Mouse (Mus musculus): ENCODE data around the gene Rbx1. TPM values are rescaled to one million over a fixed set of nuclear protein-coding genes. Genes with fewer than 3 reads are reported as not detected.
"Not testable (repeated sequence)": the region's sequence is repeated elsewhere in the genome, so short reads cannot be mapped to it uniquely, and the experiment has no call there.

Gene Rbx1
- total RNA-seq, 1 experiment from 2014 or later, result 125 TPM

DNA sequence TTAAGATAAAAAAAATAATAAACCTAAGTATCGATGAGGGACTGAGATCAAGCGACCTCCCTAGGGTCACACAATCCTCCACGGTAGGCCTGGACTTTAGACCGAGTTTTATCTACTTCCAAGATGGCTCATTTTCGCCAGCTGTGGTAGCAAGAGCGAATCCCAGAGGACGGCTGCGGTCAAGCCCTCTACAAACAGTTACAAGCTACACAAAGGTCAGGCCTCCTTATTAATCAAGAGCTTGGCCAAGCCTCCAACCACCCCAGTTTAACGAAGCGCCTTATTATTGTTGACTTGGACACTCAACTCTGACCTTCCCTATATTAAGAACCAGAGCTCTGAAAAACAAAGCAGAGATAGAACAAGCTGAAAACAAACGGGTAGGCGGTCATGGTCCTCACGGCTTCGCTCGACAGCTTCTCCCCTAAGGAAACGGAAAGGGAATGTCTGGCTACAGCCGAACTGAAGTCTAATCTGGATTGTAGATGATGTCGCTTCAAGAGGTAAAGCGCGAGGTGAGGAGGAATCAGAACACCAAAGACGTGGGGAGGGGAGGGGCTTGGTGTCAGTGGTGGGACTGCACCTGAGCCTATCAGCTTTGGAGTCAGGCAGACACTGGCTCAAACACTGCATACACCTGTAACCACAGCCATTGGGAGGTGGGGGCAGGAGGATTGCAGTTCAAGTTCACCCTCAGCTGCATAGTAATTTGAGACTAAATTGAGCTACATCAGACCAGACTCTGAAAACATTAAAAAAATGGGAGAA lies 13.5 kb downstream of the Rbx1 start:
- ATAC-seq (replicated peaks in 1 of 2; ENCODE audit: insufficient read depth in 1 of 2, low FRiP score in 2 of 2, low TSS enrichment in 1 of 2, low read depth in 1 of 2, poor library complexity in 2 of 2, severe bottlenecking in 2 of 2), result no peak

DNA sequence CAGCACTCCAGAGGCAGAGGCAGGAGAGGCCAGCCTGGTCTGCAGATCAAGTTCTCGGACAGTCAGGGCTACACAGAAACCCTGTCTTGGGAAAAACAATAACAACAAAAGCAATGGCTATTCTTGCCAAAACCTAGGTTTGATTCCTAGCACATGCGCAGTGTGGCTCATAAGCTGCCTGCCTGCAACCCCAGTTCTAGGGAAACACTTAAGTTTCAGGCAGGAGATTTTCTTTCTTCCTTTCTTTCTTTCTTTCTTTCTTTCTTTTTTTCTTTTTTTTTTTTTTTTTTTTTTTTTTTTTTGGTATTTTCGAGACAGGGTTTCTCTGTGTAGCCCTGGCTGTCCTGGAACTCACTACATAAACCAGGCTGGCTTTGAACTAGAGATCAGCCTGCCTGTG lies 14.2 kb downstream of the Rbx1 start:
- ATAC-seq (replicated peaks in 1 of 2; ENCODE audit: insufficient read depth in 1 of 2, low FRiP score in 2 of 2, low TSS enrichment in 1 of 2, low read depth in 1 of 2, poor library complexity in 2 of 2, severe bottlenecking in 2 of 2), result not testable (repeated sequence)

DNA sequence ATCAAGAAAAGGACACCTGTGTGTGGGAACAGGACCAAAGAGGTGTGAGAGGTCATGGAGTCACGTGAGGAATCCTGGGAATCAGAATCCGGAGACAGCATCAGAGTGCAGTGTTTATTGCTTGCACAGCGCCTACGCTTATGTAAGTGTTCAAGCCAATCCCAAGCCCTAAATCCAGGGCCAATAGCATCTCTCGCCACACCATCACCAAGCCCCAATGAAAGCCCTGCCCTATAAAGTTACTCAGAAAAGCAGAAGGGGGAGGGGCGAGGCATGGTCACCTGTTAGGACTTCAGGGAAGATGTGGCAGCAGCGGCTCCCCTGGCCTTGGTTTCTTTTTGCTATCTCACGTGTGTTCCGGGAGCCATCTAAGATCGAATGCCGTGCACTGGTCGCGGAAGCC lies 14.9 kb downstream of the Rbx1 start:
- peak; percentile 89 to 92 for ATAC-seq (replicated peaks in 1 of 2; ENCODE audit: insufficient read depth in 1 of 2, low FRiP score in 2 of 2, low TSS enrichment in 1 of 2, low read depth in 1 of 2, poor library complexity in 2 of 2, severe bottlenecking in 2 of 2)

DNA sequence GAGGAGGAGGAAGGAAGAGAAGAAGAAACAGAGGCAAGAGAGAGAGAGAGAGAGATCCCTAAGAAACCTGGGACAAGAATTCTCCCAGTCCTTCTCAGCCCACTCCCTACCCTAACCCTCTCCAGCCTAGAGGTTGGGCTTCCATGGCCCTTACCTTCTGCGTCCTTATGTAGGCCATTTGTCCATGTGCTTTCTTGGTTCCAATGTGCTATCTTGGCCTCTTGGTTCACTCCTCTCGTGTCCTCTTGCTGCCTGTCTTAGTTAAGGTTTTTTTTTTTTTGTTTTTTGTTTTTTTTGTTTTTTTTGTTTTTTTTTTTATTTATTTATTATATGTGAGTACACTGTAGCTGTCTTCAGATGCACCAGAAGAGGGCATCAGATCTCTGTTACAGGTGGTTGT lies 16.9 kb downstream of the Rbx1 start:
- no peak for ATAC-seq (replicated peaks in 1 of 2; ENCODE audit: insufficient read depth in 1 of 2, low FRiP score in 2 of 2, low TSS enrichment in 1 of 2, low read depth in 1 of 2, poor library complexity in 2 of 2, severe bottlenecking in 2 of 2)

DNA sequence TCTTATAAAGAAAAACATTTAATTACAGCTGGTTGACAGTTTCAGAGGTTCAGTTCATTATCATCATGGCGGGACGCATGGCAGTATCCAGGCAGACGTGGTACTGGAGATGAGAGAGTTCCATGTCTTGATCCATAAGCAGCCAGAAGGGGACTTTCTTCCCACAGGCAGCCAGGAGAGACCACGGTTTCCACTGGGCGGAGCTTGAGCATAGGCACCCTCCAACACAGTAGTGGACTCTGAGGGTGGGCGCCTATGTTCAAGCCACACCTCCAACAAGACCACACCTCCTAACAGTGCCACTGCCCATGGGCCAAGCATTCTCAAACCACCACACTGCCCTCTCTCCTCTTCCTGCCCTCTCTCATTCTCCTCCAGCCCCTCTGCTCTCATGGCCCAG lies 17.6 kb downstream of the Rbx1 start:
- ATAC-seq (replicated peaks in 1 of 2; ENCODE audit: insufficient read depth in 1 of 2, low FRiP score in 2 of 2, low TSS enrichment in 1 of 2, low read depth in 1 of 2, poor library complexity in 2 of 2, severe bottlenecking in 2 of 2), result no peak

DNA sequence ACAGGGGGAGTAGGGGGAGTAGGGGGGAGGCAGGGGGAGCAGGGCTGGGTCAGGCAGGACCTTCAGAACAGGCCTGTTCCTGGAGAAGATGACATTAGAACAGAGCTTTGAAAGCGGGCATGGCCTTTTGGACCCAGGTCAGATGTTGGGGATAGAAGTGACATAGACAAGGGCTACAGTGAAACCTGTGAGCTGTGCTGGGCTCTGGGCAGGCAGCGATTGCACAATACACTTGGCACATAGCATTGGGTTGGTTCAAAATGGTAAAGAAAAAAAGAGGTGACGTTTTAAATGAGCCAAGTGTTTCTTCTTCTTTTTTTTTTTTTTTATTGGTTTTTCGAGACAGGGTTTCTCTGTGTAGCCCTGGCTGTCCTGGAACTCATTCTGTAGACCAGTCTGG lies 19.4 kb downstream of the Rbx1 start:
- no peak for ATAC-seq (replicated peaks in 1 of 2; ENCODE audit: insufficient read depth in 1 of 2, low FRiP score in 2 of 2, low TSS enrichment in 1 of 2, low read depth in 1 of 2, poor library complexity in 2 of 2, severe bottlenecking in 2 of 2)

DNA sequence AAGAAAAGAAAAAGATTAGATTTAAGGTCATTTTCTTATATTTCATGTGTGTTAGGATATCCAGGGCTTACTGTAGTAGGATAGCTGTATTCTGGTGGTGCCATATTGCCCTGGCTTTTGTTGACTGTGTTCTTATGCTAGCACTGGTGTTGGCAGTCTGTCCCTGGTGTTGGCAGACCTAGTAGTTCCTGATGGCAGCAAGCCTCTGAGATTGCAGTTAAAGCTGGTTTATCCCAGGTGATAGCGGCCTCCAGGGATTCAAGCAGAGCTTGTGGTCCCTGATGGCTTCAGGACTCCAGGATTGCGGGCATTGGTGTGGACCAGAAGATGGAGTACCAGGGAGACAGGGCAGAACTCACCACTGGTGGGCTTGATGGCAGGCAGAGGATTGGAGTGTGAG lies 37.4 kb downstream of the Rbx1 start:
- no peak for ATAC-seq (replicated peaks in 1 of 2; ENCODE audit: insufficient read depth in 1 of 2, low FRiP score in 2 of 2, low TSS enrichment in 1 of 2, low read depth in 1 of 2, poor library complexity in 2 of 2, severe bottlenecking in 2 of 2)

DNA sequence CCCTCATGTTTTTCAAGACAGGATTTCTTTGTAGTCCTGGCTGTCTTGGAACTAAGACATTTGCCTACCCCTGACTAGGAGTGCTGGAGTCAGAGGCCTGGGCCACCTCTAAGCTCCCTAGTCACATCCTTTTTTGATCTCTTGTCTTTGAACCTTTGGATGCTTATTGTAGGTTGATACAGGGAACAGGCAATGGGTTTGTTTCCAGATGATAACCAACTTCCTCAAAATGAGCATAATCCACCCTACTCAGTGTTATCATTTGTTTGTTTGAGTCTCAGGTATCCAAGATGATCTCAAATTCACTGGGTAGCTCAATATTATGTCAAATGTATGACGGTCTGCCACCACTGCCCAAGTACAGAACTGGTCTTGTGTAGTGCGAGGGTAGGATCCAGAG lies 37.9 kb downstream of the Rbx1 start:
- ATAC-seq (replicated peaks in 1 of 2; ENCODE audit: insufficient read depth in 1 of 2, low FRiP score in 2 of 2, low TSS enrichment in 1 of 2, low read depth in 1 of 2, poor library complexity in 2 of 2, severe bottlenecking in 2 of 2), result no peak

DNA sequence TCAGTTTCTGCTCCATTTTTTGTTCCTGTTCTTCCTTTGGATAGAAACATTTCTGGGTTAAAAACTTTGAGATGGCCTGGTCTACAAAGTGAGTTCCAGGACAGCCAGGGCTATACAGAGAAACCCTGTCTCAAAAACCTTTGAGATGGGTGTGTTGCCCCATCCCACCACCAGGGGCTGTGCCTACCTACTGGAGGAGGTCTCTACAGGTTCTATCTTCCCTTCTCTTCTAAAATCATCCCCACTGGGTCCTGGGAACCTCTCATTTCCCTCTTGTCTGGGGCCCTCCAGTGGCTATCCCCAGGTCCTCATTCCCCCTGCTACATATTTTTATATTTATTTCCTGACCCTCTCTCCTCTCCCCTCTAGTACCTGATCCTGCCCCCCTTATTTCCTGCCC lies 41.1 kb downstream of the Rbx1 start:
- ATAC-seq (replicated peaks in 1 of 2; ENCODE audit: insufficient read depth in 1 of 2, low FRiP score in 2 of 2, low TSS enrichment in 1 of 2, low read depth in 1 of 2, poor library complexity in 2 of 2, severe bottlenecking in 2 of 2), result peak; percentile 52 to 63; a peak in 2 of 4 replicates

DNA sequence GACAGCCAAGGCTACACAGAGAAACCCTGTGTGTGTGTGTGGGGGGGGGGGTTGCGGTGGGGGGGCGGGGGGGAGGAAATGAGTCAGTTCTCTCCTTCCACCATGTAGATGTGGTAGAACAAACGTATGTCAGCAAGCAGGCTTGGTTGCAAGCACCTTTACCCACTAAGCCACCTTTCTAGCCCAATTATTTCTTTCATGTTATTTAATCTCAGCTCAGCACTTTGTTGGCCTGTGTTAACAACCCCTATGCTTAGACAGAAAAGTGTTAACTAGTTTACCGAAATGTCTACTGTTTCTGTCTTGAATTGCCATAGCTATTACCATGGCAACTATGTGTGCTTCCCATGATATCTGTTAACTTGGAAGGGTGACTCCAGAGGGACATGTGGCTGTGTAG lies 44.5 kb downstream of the Rbx1 start:
- no peak for ATAC-seq (replicated peaks in 1 of 2; ENCODE audit: insufficient read depth in 1 of 2, low FRiP score in 2 of 2, low TSS enrichment in 1 of 2, low read depth in 1 of 2, poor library complexity in 2 of 2, severe bottlenecking in 2 of 2)

DNA sequence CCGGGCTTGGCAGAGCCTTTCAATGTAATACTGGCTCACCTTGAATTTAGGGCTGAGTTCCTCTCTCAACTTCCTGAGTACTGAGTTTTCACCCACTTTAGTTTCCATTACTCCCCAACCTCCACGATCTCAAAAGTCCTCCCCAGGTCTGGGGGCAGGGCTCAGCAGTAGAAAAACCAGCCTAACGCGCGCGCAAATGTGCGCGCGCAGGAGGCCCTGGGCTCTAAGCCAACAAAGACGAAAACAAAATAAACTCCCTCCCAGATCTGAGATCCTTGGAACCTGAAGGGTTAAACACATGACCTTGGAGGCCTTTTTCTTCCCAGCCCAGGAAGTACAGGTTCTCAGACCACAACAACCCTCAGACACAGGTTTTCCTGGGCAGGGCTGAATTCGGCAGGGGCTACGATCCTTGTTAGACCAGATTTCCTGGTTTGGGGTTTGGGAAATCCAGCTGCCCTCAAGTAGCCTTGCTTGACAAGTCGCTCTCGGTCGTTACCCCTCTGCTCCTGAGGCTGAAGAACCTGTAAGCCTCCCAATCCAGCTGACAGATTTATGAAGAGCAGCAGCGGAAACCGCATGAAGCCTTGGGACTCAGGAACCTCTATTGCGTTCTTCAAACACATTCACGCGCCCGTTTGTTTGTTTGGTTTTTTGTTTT lies 45.6 kb downstream of the Rbx1 start:
- peak; percentile 29 to 39 for ATAC-seq (replicated peaks in 1 of 2; ENCODE audit: insufficient read depth in 1 of 2, low FRiP score in 2 of 2, low TSS enrichment in 1 of 2, low read depth in 1 of 2, poor library complexity in 2 of 2, severe bottlenecking in 2 of 2)

DNA sequence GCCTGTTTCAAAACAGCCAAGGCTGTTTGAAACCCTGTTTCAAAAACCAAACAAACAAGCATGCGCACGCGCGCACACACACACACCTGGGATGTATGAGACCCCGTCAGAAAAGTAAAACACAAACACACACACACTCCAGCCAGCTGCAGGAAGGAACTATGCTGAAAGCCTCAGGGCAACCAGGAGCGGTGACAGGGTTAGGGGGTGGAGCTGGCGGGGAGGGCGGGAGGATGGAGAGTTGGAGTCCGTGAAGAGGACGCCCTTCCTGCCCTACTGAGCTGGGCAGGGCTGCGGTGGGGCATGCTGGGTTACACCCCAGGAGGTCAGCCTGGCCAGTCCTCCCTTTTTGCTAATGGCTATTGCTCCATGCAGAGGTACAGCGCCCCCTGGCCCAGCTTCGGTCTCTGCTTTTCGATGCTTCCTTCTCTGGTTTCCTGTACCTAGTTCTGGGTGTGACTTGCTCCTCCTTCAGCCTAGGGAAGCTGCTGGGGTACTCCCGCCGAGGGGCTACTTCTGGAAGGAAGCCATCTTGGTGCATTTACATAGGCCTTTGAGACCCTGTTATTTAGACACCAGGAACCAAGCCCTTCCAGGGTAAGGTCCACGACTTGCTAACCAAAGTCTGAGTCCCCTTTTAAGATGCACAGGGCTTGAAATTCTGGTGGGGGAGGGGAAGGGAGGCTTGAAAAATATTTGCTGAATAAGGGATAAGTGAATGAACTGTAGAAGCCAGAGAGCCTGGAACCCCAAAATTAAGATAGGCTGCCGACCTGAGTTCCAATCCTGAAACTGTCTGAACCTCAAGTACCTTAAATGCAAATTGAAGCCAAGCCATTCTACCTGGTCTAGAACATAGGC lies 48.2 kb downstream of the Rbx1 start:
- peak; percentile 89 to 95 for ATAC-seq (replicated peaks in 1 of 2; ENCODE audit: insufficient read depth in 1 of 2, low FRiP score in 2 of 2, low TSS enrichment in 1 of 2, low read depth in 1 of 2, poor library complexity in 2 of 2, severe bottlenecking in 2 of 2)

DNA sequence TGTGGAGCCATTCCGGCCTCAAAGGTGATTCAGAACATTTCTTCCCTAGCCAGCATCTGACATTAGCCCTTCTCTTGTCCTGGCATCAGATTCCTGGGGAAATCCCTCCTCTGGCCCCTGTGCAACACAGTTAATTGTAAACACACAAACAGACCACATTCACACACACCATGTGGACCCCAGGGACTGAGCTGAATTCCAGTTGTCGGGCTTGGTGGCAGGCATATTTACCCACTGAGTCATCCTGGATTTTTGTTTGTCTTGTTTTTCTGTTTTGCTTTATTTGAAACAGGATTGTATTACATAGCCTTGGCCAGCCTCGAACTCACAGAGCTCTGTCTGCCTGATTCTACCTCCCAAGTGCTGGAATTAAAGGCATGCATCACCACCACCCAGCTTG lies 49.1 kb downstream of the Rbx1 start:
- ATAC-seq (replicated peaks in 1 of 2; ENCODE audit: insufficient read depth in 1 of 2, low FRiP score in 2 of 2, low TSS enrichment in 1 of 2, low read depth in 1 of 2, poor library complexity in 2 of 2, severe bottlenecking in 2 of 2), result no peak

DNA sequence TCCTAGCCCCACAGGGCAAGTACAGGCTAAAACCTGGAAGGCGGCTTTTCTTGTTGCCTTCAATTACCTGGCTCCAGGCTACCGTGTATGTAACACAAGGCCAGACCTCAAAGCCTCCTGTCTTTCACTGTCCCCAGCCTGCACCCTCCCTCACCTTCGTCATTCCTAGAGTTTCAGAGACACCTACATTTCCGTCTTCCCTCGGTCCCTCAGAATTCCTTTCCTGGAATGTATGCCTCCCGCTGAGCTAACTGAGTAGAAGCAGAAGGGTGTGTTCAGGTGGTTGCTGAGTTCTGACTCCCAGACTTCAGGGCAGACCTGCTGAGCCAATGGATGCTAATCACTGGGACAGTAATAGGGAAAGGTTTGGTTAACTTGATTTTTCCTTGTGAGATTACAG lies 51.9 kb downstream of the Rbx1 start:
- ATAC-seq (replicated peaks in 1 of 2; ENCODE audit: insufficient read depth in 1 of 2, low FRiP score in 2 of 2, low TSS enrichment in 1 of 2, low read depth in 1 of 2, poor library complexity in 2 of 2, severe bottlenecking in 2 of 2), result no peak

DNA sequence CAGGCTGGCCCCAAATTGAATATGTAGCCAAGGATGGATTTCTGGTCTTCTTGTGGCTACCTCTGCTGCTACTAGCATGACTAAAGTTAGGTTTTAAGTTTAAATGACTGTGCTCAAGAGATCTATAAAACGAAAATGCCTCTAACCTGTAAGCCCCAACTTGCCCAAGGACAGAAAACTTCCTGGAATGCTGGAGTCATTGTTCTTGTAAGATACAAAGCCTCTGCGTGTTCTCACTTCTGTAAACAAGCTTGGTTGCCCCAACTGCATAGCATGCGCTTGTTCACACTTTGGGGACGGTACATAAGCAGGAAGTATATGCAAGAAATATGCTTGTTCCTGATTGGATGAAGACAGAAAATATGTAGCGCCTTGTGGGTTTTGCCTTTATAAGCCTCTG lies 52.7 kb downstream of the Rbx1 start:
- no peak for ATAC-seq (replicated peaks in 1 of 2; ENCODE audit: insufficient read depth in 1 of 2, low FRiP score in 2 of 2, low TSS enrichment in 1 of 2, low read depth in 1 of 2, poor library complexity in 2 of 2, severe bottlenecking in 2 of 2)

DNA sequence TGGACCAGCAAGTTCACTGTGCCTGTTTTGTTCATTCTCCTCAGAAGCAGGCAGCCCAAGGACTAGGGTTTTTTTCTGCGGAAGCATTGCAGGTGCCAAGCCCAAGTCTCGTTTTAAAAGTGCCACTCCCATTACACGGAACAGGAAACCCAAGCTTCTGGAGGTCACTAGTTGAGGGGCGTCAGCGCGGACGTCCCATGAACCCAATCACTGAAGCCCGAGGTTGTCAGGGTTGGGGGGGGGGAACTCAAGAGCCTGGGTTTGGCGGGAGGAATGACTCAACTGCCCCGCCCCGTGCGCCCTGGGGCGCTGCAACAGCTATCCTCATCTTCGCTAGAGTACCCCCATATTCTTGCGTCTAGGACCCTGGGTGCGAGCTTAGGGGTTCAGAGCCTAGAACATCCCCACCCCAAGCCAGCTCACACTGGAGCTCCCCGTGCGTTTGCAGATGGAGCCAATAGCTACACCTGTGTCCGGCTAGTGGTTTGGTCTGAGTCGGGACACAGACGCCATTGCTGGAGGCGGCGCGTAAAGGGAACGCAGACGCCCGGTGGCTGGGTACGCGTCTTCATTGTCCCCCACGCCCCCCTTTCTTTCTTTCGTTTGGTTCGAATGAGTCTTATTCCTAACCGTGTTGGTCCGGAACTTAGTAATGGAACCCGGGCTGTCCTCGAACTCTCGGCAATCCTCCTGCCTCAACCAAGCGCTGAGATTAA lies 56.1 kb downstream of the Rbx1 start:
- ATAC-seq (replicated peaks in 1 of 2; ENCODE audit: insufficient read depth in 1 of 2, low FRiP score in 2 of 2, low TSS enrichment in 1 of 2, low read depth in 1 of 2, poor library complexity in 2 of 2, severe bottlenecking in 2 of 2), result peak; percentile 79 to 85

DNA sequence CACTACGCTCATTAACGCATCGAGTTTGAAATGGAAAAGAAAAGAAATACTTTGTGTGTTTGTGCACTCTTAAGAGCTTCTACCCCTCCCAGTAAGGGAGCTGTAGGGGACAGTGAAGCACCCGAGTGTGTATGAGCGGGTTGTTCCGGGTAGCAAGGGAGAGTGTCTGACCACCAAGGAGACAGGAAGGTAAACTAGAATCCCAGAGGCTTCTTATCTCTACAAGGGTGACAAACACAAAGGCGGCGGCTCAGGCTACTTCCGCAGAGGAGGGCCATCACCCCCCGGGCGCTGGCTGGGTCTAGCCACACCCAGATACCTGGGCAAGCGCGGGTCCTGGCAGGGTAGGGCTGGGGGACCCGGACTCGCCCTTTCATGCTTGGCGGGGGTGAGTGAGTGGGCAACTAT lies 56.7 kb downstream of the Rbx1 start:
- peak; percentile 52 to 70 for ATAC-seq (replicated peaks in 1 of 2; ENCODE audit: insufficient read depth in 1 of 2, low FRiP score in 2 of 2, low TSS enrichment in 1 of 2, low read depth in 1 of 2, poor library complexity in 2 of 2, severe bottlenecking in 2 of 2)
